Mouse (Mus musculus): ENCODE data around the gene Pde6d.

GRCm38 (mm10) chr1:86524619-86525498 is 57.6 kb downstream of the Pde6d start:
- TF ChIP-seq EP300 (IDR thresholded peaks at IDR 0.05; ENCODE audit: low read depth) (no peak), CTCF (IDR thresholded peaks at IDR 0.05; ENCODE audit: low read depth) (peak; percentile 91)
